Mouse (Mus musculus): ENCODE measurements around the gene Dstn.

Gene Dstn

DNA sequence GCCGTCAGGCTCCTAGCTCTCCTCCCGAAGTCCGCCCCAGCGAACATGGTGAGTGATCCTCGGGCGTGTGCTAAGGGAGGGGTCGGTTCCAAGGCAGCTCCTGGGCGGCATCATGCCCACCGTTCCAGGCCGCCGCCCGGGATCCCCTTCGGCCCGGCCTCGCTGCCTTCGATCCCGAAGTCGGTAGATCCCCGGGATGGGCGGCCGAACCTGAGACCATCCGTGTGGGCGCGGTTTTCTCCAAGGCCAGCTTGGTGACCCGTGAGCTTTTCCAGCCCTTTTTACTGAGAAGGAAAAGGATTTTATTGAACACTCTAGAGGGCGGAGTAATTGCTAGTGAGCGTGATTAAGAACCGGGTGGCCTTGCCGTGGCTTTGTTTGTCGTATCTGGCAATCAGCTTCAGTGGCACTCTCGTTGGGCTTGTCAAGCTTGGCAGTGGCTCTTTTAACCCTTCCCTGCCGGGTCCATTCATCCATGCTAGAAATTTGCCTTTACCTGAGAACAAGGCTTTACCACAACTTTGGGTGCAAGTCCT lies 548 bp downstream of the Dstn start:
- DNase-seq (ENCODE audit: low spot score in 2 of 2), result peak; percentile 71 to 72

GRCm38 (mm10) chr2:143916229-143916628 lies 1.1 kb downstream of the Dstn start:
- DNase-seq (ENCODE audit: low spot score in 2 of 2), result peak in 1 of 2 experiments; percentile 57

DNA sequence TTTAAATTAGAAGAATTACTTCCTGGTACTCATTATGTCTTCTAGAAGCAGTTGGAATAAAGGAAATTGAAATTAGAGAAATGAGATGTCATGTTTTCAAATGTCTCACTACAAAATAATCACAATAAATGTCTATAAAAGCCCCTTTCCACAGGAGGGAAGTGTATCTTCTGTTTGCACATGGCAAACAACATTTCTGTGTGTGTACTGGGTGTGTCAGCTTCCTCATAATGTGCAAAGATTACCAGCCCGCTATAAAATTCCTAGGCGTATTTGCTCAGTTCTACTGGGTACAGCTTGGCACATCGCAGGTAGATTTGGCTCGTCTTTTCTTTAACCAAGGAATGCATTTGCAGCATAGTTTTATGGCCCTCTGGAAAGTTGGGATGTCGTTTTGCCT lies 2.5 kb downstream of the Dstn start:
- DNase-seq (ENCODE audit: low spot score in 2 of 2), result no peak

DNA sequence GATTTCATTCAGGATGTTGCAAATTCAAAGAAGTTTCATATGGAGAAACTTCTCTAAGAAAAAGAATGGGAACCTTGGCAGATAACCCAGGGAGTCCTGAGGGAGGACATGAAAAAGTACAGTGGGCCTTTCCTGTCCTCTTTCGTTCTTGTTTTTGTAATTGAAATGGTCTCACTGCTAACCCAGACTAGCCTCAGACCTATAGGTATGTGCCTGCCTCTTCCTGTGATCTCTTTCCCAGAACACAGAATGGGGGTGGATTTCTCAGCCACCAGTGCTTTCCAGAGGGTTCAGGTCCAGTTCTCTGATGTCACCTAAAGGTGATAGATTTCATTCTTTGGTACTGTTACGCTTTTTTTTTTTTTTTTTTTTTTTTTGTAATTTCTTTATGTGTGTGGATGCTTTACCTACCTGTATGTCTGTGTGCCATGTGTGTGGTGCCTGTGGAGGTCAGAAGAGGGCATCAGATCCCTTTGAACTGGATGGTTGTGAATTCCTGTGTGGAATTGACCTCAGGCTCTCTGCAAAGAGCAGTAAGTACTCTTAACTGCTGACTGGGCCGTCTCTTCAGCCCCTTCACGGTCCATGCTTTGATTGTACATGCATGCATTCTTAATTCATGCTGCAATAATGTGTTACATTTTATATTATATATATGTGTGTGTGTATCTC lies 3.8 kb downstream of the Dstn start:
- no peak for DNase-seq (ENCODE audit: low spot score in 2 of 2)

DNA sequence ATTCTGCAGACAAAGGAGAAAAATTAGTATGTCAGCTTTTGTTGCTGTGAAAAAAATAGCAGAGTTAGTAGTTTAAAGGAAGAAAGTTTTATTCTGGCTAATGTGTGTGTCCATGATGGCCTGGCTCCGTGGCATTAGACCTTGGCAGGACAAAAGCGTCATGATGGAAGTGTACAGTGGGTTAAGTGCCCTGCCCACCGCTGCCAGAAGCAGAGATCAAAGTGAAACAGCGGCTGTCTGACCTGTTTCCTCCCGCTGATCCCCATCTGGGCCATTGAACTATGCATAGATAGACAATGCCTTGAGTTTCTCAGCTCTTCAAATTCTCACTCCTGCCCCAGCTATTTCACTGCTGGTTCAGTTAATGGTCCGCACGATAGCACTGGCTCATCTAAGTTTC lies 9.0 kb downstream of the Dstn start:
- DNase-seq (ENCODE audit: low spot score in 2 of 2), result no peak

DNA sequence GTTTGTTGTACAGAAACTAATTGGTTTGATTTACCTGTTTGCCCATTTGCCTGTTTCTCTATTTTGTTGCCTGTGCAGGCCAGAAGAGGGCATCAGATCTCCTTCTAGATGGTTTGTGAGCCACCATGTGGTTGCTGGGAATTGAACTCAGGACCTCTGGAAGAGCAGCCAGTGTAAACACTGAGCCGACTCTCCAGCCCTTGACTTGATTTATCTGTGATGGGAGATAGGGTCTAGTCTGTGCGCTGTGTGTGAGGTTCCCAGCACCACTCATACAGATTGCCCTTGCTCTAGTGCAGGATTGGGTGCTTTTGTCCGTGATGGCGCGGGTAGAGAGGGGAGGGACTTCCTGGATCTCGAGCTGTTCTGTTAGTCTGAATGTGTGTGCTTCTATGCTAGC lies 10.7 kb downstream of the Dstn start:
- no peak for DNase-seq (ENCODE audit: low spot score in 2 of 2)

DNA sequence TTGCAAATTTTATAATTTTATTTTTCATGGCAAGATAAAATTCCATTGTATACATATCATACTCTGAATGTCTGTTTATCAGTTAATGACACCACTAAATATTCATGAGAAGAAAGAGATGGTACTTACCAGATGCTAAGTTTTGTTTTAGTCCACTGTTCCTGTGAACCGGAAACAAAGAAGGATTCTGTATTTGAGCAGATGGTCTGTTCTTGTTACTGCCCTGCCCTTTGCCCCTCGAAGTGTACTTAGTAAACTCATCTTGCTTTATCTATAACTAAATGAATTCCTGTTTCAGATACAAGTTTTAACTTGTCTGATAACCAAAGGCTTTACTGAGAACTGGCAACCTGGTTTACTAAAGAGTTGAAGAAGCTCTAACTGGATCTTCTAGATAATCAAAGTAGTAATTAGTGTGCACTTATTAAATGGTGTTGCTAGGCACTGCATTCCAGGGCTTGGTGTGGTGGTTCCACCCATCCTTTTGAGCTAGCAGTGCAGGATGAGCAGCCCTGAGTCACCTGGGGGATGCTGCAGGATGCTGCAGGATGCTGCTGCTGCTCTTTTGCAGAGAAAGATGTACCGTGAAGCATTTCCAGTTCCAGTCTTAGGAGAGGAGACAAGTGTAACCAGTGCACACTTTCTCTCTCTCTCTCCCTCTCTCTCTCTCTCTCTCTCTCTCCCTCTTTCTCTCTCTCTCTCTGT lies 14.6 kb downstream of the Dstn start:
- peak in 1 of 2 experiments; percentile 20 for DNase-seq (ENCODE audit: low spot score in 2 of 2)

GRCm38 (mm10) chr2:143932340-143932873 lies 17.3 kb downstream of the Dstn start:
- DNase-seq (ENCODE audit: low spot score in 2 of 2), result peak in 1 of 2 experiments; percentile 16

- peak in 1 of 2 experiments; percentile 19 for DNase-seq (ENCODE audit: low spot score in 2 of 2)
Measured at GRCm38 (mm10) chr2:143933516-143933915, 18.4 kb downstream of the Dstn start.

- no peak for DNase-seq (ENCODE audit: low spot score in 2 of 2)
Measured at GRCm38 (mm10) chr2:143934439-143934838, 19.3 kb downstream of the Dstn start.

DNA sequence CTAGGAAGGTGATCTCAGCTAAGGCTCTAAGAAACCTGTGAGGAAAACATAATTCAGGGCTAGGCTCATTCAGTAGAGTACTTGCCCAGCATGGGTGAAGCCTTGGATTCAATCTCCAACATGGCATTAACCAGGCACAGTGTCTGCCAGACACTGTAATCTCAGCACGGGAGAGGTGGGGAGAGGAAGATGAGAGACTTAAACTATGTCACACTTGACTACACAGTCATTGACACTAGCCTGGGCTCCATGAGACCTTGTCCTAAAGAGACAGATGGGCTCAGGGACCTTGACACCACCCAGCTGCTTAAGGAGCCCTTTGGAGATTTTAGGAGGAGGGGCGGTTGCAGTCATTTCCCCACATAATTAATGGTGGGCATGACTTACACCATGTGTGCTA lies 22.7 kb downstream of the Dstn start:
- peak in 1 of 2 experiments; percentile 14 for DNase-seq (ENCODE audit: low spot score in 2 of 2)

GRCm38 (mm10) chr2:143940406-143940805 lies 25.3 kb downstream of the Dstn start:
- DNase-seq (ENCODE audit: low spot score in 2 of 2), result peak in 1 of 2 experiments; percentile 17

- DNase-seq (ENCODE audit: low spot score in 2 of 2), result no peak
Measured at GRCm38 (mm10) chr2:143944796-143945195, 29.7 kb downstream of the Dstn start.

DNA sequence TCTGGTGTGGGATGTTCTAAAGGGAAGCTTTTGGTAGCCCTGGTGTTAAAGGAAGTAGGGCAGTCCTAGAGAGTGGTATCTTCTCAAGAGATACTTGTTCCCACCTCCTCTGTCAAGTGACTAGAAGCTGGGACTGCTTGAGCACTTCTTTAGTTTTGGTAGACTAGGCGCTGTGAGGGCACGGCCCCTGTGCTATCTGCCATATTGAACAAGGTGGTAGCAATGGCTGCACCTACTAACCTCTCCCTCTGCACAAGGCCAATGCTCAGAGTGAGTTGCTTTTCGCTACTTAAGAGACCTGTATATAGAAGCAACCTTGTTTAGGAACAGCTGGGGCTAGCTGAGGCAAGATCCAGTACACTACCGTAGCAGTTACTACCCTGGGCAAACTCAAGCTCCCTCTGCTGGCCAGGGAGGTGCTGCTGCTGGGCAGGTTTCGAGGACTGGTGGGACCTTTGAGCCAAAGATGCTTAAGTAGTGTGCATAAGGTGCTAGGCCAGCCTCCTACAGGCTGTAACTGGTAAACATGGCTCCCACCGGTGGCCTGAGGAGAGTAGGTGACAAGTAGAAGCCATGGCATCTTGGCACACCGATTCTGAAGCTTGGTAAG lies 30.5 kb downstream of the Dstn start:
- DNase-seq (ENCODE audit: low spot score in 2 of 2), result peak in 1 of 2 experiments; percentile 33

DNA sequence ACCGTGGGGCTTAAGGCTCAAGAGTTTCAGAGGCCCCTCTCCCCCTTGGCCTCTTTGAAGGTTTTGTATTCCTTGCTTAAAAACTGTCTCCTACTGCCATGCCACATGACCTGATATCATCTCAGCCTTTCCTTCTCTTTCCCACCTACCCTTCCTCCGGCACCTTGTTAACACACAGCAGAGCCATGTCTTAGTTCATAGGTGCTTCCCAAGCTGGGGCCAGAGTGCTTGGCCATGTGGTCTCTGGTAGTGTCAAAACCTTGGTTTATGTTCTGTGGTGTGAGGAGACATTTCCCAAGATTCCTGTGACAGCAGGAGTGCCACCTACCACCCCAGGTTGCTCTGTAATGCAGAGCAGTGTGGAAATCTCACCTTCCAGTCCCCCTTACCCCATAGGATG lies 31.3 kb downstream of the Dstn start:
- peak in 1 of 2 experiments; percentile 15 for DNase-seq (ENCODE audit: low spot score in 2 of 2)

- peak in 1 of 2 experiments; percentile 23 for DNase-seq (ENCODE audit: low spot score in 2 of 2)
Measured at GRCm38 (mm10) chr2:143947981-143948380, 32.9 kb downstream of the Dstn start.

- DNase-seq (ENCODE audit: low spot score in 2 of 2), result no peak
Measured at GRCm38 (mm10) chr2:143948416-143948815, 33.3 kb downstream of the Dstn start.

GRCm38 (mm10) chr2:143949217-143949616 lies 34.1 kb downstream of the Dstn start:
- no peak for DNase-seq (ENCODE audit: low spot score in 2 of 2)

GRCm38 (mm10) chr2:143950290-143951027 lies 35.3 kb downstream of the Dstn start:
- no peak for DNase-seq (ENCODE audit: low spot score in 2 of 2)

- DNase-seq (ENCODE audit: low spot score in 2 of 2), result no peak
Measured at GRCm38 (mm10) chr2:143951028-143951420, 35.9 kb downstream of the Dstn start.

- DNase-seq (ENCODE audit: low spot score in 2 of 2), result no peak
Measured at GRCm38 (mm10) chr2:143951546-143952315, 36.6 kb downstream of the Dstn start.

Data from right cerebral cortex, postnatal 10 days (tissue).